Mouse (Mus musculus) heart, postnatal 0 days (tissue): ENCODE measurements around the gene Nenf. TPM values are rescaled to one million over a fixed set of nuclear protein-coding genes. Genes with fewer than 3 reads are reported as not detected.

Experiments used
- ATAC-seq: fragments of 200-750 bp; cut with Nextera tagmentation; 2 replicates; pipeline ENCODE4 v1.8.0; 2017; ENCODE audit warnings: low read depth, moderate number of reproducible peaks, moderate library complexity; ENCODE audit not compliant: insufficient read depth
- DNase-seq: peaks from one replicate; pipeline ENCODE4 v3.0.0-alpha.2; 2016; ENCODE audit warnings: low spot score
- H3K27ac ChIP-seq: fragments of 300-500 bp; sonication (generic); 2 replicates; pipeline ENCODE4 v1.5.1; 2014; ENCODE audit warnings: low read depth, mild to moderate bottlenecking
- H3K27me3 ChIP-seq: fragments of 300-500 bp; sonication (generic); 2 replicates; pipeline ENCODE4 v1.6.1; 2014; ENCODE audit warnings: low read length, mixed read lengths; ENCODE audit not compliant: control insufficient read depth, insufficient read depth
- H3K36me3 ChIP-seq: fragments of 300-500 bp; sonication (generic); replicated peaks from 2 replicates; pipeline ENCODE4 v1.6.1; 2014; ENCODE audit warnings: low read length, mixed read lengths; ENCODE audit not compliant: control insufficient read depth, insufficient read depth
- H3K4me1 ChIP-seq: fragments of 300-500 bp; sonication (generic); 2 replicates; pipeline ENCODE4 v1.6.1; 2014; ENCODE audit warnings: antibody characterized with exemption; ENCODE audit not compliant: control insufficient read depth, insufficient read depth
- H3K4me2 ChIP-seq: fragments of 300-500 bp; sonication (generic); 2 replicates; pipeline ENCODE4 v1.6.1; 2014; ENCODE audit warnings: low read depth, mild to moderate bottlenecking, low read length, moderate library complexity
- H3K4me3 ChIP-seq: fragments of 300-500 bp; sonication (generic); 2 replicates; pipeline ENCODE4 v1.5.1; 2014; ENCODE audit warnings: low read depth, low read length
- H3K9ac ChIP-seq: fragments of 300-500 bp; sonication (generic); replicated peaks from 2 replicates; pipeline ENCODE4 v1.6.1; 2014; ENCODE audit warnings: low read depth, low read length, mixed read lengths
- H3K9me3 ChIP-seq: fragments of 300-500 bp; sonication (generic); replicated peaks from 2 replicates; pipeline ENCODE4 v1.6.1; 2016; ENCODE audit warnings: low read length; ENCODE audit not compliant: control insufficient read depth
- CTCF ChIP-seq: IDR thresholded peaks from 2 replicates; pipeline ENCODE4 v1.5.1; 2016; ENCODE audit warnings: antibody characterized with exemption, control low read depth, low read depth
- EP300 ChIP-seq: IDR thresholded peaks from 2 replicates; pipeline ENCODE4 v1.6.1; 2016; ENCODE audit warnings: antibody characterized with exemption, low read depth
- WGBS: fragments of 180-500 bp; shearing (Covaris S2); extraction: QIAGEN DNeasy Blood & Tissue Kit; methylation state at CpG from one replicate; pipeline ENCODE4 v1.1.7; 2014; 5-methylcytosine and 5-hydroxymethylcytosine counted together
- polyA plus RNA-seq: library from polyadenylated mRNA; unstranded; fragments of >200 nt; fragmentation: Nextera tagmentation; extraction: Ambion mirVana; gene quantifications from 2 replicates; pipeline ENCODE4 v1.2.1, GENCODE M21; 2015
- total RNA-seq: library from RNA; depleted of rRNA; stranded (reverse); fragments of >200 nt; gene quantifications from 2 replicates; pipeline ENCODE4 v1.2.3, GENCODE M21; 2014; ENCODE audit warnings: low replicate concordance

Gene Nenf
- total and polyA plus RNA-seq, 2 experiments from 2014 or later: 166 to 250 TPM

DNA sequence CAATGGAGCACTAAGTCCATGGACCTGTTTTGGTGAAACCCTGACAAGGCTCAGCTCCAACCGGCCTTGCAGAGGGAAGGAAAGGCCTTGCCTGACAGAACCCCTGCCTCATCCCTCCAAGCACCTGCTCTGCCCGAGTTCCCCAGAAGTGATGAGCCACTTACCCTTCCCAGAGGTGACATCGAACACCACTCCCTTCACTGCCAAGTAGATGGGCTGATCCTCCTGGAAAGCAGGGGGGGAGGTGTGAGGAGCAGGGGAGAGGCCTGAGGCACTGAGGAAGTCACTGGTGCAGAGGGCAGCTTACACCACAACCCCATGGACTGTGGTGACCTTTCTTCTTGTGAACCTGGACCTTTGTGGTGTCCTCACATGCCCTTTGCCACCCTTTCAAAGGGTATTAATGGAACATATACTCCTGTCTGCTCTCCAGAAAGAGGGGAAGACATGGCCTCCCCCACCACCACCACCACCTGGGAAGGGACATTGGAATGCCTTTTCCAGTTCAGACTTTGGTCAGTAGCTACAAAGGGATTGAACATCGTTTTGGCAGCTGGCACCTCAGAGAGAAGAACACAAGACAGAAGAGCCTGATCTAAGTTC, 6.6 kb downstream of the Nenf start:
- Histone ChIP-seq H3K9ac (no peak overlapping the region), H3K9me3 (no peaks in the 10 kb centered on the region), H3K4me3 (no peak overlapping the region), H3K27me3 (no peaks in the 10 kb centered on the region), H3K36me3 (peaks cover 13% of the 10 kb centered on the region; the same call in 1 of the 2 replicates), H3K4me2 (no peak overlapping the region), H3K27ac (no peak overlapping the region), H3K4me1 (peaks cover 5% of the 10 kb centered on the region; the same call in 1 of the 2 replicates)
- ATAC-seq: no peak
- WGBS: 74% methylated on average over 4 of the region's 4 CpGs
- TF ChIP-seq EP300 (no peak), CTCF (no peak)
- DNase-seq: no peak

- no peaks in the 10 kb centered on the region for H3K27me3 ChIP-seq
- no peak for ATAC-seq
- no peak for TF ChIP-seq EP300
- peak; percentile 38 for TF ChIP-seq CTCF
- H3K9me3 ChIP-seq: no peaks in the 10 kb centered on the region
- no peak overlapping the region for H3K27ac ChIP-seq
- no peak overlapping the region for H3K4me3 ChIP-seq
- H3K36me3 ChIP-seq: peaks cover 13% of the 10 kb centered on the region; the same call in 1 of the 2 replicates
- peaks cover 6% of the 10 kb centered on the region for H3K4me1 ChIP-seq
- H3K4me2 ChIP-seq: no peak overlapping the region
- WGBS: 79% methylated on average over 9 of the region's 9 CpGs
- no peak for DNase-seq
- H3K9ac ChIP-seq: no peak overlapping the region
These were observed 10.1 kb downstream of the Nenf start for GRCm38 (mm10) chr1:191307766-191308455.

- WGBS: 87% methylated on average over 9 of the region's 9 CpGs
- H3K9me3 ChIP-seq: no peaks in the 10 kb centered on the region
- H3K27ac ChIP-seq: no peak overlapping the region
- no peaks in the 10 kb centered on the region for H3K27me3 ChIP-seq
- DNase-seq (no peak), ATAC-seq (no peak)
- H3K9ac ChIP-seq: no peak overlapping the region
- H3K36me3 ChIP-seq: peaks cover 13% of the 10 kb centered on the region; the same call in 1 of the 2 replicates
- TF ChIP-seq EP300 (no peak), CTCF (peak; percentile 20; the same call in 1 of the 2 replicates)
- peaks cover 14% of the 10 kb centered on the region for H3K4me1 ChIP-seq
- no peak overlapping the region for H3K4me2 ChIP-seq
- no peak overlapping the region for H3K4me3 ChIP-seq
These were observed 11.7 kb downstream of the Nenf start for GRCm38 (mm10) chr1:191306316-191306715.

- Histone ChIP-seq H3K27ac (no peak overlapping the region), H3K9me3 (no peaks in the 10 kb centered on the region), H3K4me2 (no peak overlapping the region), H3K4me1 (peaks cover 14% of the 10 kb centered on the region), H3K4me3 (no peak overlapping the region), H3K9ac (no peak overlapping the region), H3K36me3 (peaks cover 13% of the 10 kb centered on the region; the same call in 1 of the 2 replicates), H3K27me3 (no peaks in the 10 kb centered on the region)
- TF ChIP-seq CTCF: peak; percentile 27
- TF ChIP-seq EP300: no peak
- WGBS: 79% methylated on average over 7 of the region's 7 CpGs
- ATAC-seq: no peak
- no peak for DNase-seq
These were observed 12.4 kb downstream of the Nenf start for GRCm38 (mm10) chr1:191305610-191306009.

GRCm38 (mm10) chr1:191304216-191304615, 13.8 kb downstream of the Nenf start:
- Histone ChIP-seq H3K27ac (no peak overlapping the region), H3K27me3 (no peaks in the 10 kb centered on the region), H3K9me3 (no peaks in the 10 kb centered on the region), H3K36me3 (peaks cover 10% of the 10 kb centered on the region; the same call in 1 of the 2 replicates), H3K4me1 (peaks cover 20% of the 10 kb centered on the region), H3K9ac (no peak overlapping the region), H3K4me2 (no peak overlapping the region), H3K4me3 (no peak overlapping the region)
- TF ChIP-seq EP300 (no peak), CTCF (no peak)
- WGBS: 63% methylated on average over 6 of the region's 6 CpGs
- ATAC-seq (no peak), DNase-seq (no peak)
